Mouse (Mus musculus): Measurements from ENCODE around the gene Inha. TPM values are rescaled to one million over a fixed set of nuclear protein-coding genes. Genes with fewer than 3 reads are reported as not detected.
A peak's percentile ranks its signal among the peaks of the same experiment; 100 is the strongest.

Gene Inha
- total and polyA plus RNA-seq, 2 experiments: 0.53 TPM; not detected in 1

- Histone ChIP-seq H3K4me1 (ENCODE audit: control insufficient read depth, insufficient read depth, low read length) (peaks cover 2% of the 10 kb centered on the region; the same call in 1 of the 2 replicates), H3K27ac (replicated peaks; ENCODE audit: insufficient read depth, low read depth, low read length) (no peak overlapping the region), H3K36me3 (ENCODE audit: control insufficient read depth, insufficient read depth, low read length) (no peaks in the 10 kb centered on the region), H3K79me2 (ENCODE audit: control insufficient read depth, insufficient read depth, low read length) (no peaks in the 10 kb centered on the region), H3K4me3 (ENCODE audit: insufficient read depth, low read depth, low read length) (no peak overlapping the region), H3K27me3 (ENCODE audit: control insufficient read depth, insufficient read depth, low read length) (no peaks in the 10 kb centered on the region), H3K9ac (ENCODE audit: low read depth, low read length) (no peak overlapping the region)
- WGBS: 91% methylated on average over 7 of the region's 7 CpGs
- no peak for DNase-seq (ENCODE audit: extremely low read depth, low read depth, low spot score)
- TF ChIP-seq CTCF (IDR thresholded peaks at IDR 0.05; ENCODE audit: low read depth, low read length) (no peak), POLR2A (IDR thresholded peaks at IDR 0.05; ENCODE audit: extremely low read depth, insufficient read depth, low read length) (no peak)
These were observed 17.8 kb downstream of the Inha start for GRCm38 (mm10) chr1:75524679-75525078.

- H3K79me2 ChIP-seq (ENCODE audit: control insufficient read depth, insufficient read depth, low read length): no peaks in the 10 kb centered on the region
- H3K27me3 ChIP-seq (ENCODE audit: control insufficient read depth, insufficient read depth, low read length): peaks cover 3% of the 10 kb centered on the region; the same call in 1 of the 2 replicates
- TF ChIP-seq CTCF (IDR thresholded peaks at IDR 0.05; ENCODE audit: low read depth, low read length) (no peak), POLR2A (IDR thresholded peaks at IDR 0.05; ENCODE audit: extremely low read depth, insufficient read depth, low read length) (no peak)
- H3K9ac ChIP-seq (ENCODE audit: low read depth, low read length): no peak overlapping the region
- no peak overlapping the region for H3K4me3 ChIP-seq (ENCODE audit: insufficient read depth, low read depth, low read length)
- no peaks in the 10 kb centered on the region for H3K4me1 ChIP-seq (ENCODE audit: control insufficient read depth, insufficient read depth, low read length)
- H3K27ac ChIP-seq (replicated peaks; ENCODE audit: insufficient read depth, low read depth, low read length): no peak overlapping the region
- no peaks in the 10 kb centered on the region for H3K36me3 ChIP-seq (ENCODE audit: control insufficient read depth, insufficient read depth, low read length)
- DNase-seq (ENCODE audit: extremely low read depth, low read depth, low spot score): no peak
- 88% methylated on average over 4 of the region's 4 CpGs for WGBS
These were observed 23.7 kb downstream of the Inha start for GRCm38 (mm10) chr1:75530546-75530945.

GRCm38 (mm10) chr1:75532280-75533172 is 25.6 kb downstream of the Inha start:
- DNase-seq (ENCODE audit: extremely low read depth, low read depth, low spot score): no peak
- Histone ChIP-seq H3K36me3 (ENCODE audit: control insufficient read depth, insufficient read depth, low read length) (no peaks in the 10 kb centered on the region), H3K27me3 (ENCODE audit: control insufficient read depth, insufficient read depth, low read length) (peaks cover 3% of the 10 kb centered on the region; the same call in 1 of the 2 replicates), H3K4me3 (ENCODE audit: insufficient read depth, low read depth, low read length) (no peak overlapping the region), H3K27ac (replicated peaks; ENCODE audit: insufficient read depth, low read depth, low read length) (no peak overlapping the region), H3K79me2 (ENCODE audit: control insufficient read depth, insufficient read depth, low read length) (no peaks in the 10 kb centered on the region), H3K4me1 (ENCODE audit: control insufficient read depth, insufficient read depth, low read length) (no peaks in the 10 kb centered on the region), H3K9ac (ENCODE audit: low read depth, low read length) (no peak overlapping the region)
- 89% methylated on average over 19 of the region's 19 CpGs for WGBS
- no peak for TF ChIP-seq CTCF (IDR thresholded peaks at IDR 0.05; ENCODE audit: low read depth, low read length)
- no peak for TF ChIP-seq POLR2A (IDR thresholded peaks at IDR 0.05; ENCODE audit: extremely low read depth, insufficient read depth, low read length)

- Histone ChIP-seq H3K36me3 (ENCODE audit: control insufficient read depth, insufficient read depth, low read length) (no peaks in the 10 kb centered on the region), H3K27me3 (ENCODE audit: control insufficient read depth, insufficient read depth, low read length) (peaks cover 3% of the 10 kb centered on the region; the same call in 1 of the 2 replicates), H3K4me1 (ENCODE audit: control insufficient read depth, insufficient read depth, low read length) (peaks cover under 1% of the 10 kb centered on the region), H3K27ac (replicated peaks; ENCODE audit: insufficient read depth, low read depth, low read length) (no peak overlapping the region), H3K79me2 (ENCODE audit: control insufficient read depth, insufficient read depth, low read length) (no peaks in the 10 kb centered on the region), H3K4me3 (ENCODE audit: insufficient read depth, low read depth, low read length) (no peak overlapping the region), H3K9ac (ENCODE audit: low read depth, low read length) (no peak overlapping the region)
- TF ChIP-seq CTCF (IDR thresholded peaks at IDR 0.05; ENCODE audit: low read depth, low read length) (no peak), POLR2A (IDR thresholded peaks at IDR 0.05; ENCODE audit: extremely low read depth, insufficient read depth, low read length) (no peak)
- DNase-seq (ENCODE audit: extremely low read depth, low read depth, low spot score): no peak
- WGBS: 96% methylated on average over 19 of the region's 19 CpGs
These were observed 26.7 kb downstream of the Inha start for GRCm38 (mm10) chr1:75533325-75534252.

- TF ChIP-seq CTCF (IDR thresholded peaks at IDR 0.05; ENCODE audit: low read depth, low read length) (no peak), POLR2A (IDR thresholded peaks at IDR 0.05; ENCODE audit: extremely low read depth, insufficient read depth, low read length) (no peak)
These were observed 30.7 kb downstream of the Inha start for GRCm38 (mm10) chr1:75537587-75537986.

More at GRCm38 (mm10) chr1:75537587-75537986, 30.7 kb downstream of the Inha start:
- WGBS: 26% methylated on average over 2 of the region's 2 CpGs
- no peaks in the 10 kb centered on the region for H3K36me3 ChIP-seq (ENCODE audit: control insufficient read depth, insufficient read depth, low read length)
- DNase-seq (ENCODE audit: extremely low read depth, low read depth, low spot score): peak; percentile 79
- peaks cover 9% of the 10 kb centered on the region; the same call in 1 of the 2 replicates for H3K27me3 ChIP-seq (ENCODE audit: control insufficient read depth, insufficient read depth, low read length)
- no peak overlapping the region for H3K9ac ChIP-seq (ENCODE audit: low read depth, low read length)
- no peaks in the 10 kb centered on the region for H3K79me2 ChIP-seq (ENCODE audit: control insufficient read depth, insufficient read depth, low read length)
- H3K4me3 ChIP-seq (ENCODE audit: insufficient read depth, low read depth, low read length): no peak overlapping the region
- H3K4me1 ChIP-seq (ENCODE audit: control insufficient read depth, insufficient read depth, low read length): peaks cover 9% of the 10 kb centered on the region
- no peak overlapping the region for H3K27ac ChIP-seq (replicated peaks; ENCODE audit: insufficient read depth, low read depth, low read length)

Data from liver, adult 2 months (tissue).